Mouse (Mus musculus) neural tube, embryonic 14.5 days (tissue): Measurements from ENCODE around the gene Gm10073. TPM values are rescaled to one million over a fixed set of nuclear protein-coding genes. Genes with fewer than 3 reads are reported as not detected.
"Not testable (repeated sequence)": the region's sequence is repeated elsewhere in the genome, so short reads cannot be mapped to it uniquely, and the experiment has no call there.

Source experiments
- ATAC-seq: fragments of 200-750 bp; cut with Nextera tagmentation; 2 replicates; pipeline ENCODE4 v1.8.0; 2017; ENCODE audit warnings: low read depth, mild to moderate bottlenecking, moderate TSS enrichment, moderate library complexity
- H3K27ac ChIP-seq: fragments of 300-500 bp; sonication (generic); 2 replicates; pipeline ENCODE4 v1.5.1; 2014; ENCODE audit warnings: low read depth, mild to moderate bottlenecking, control low read depth, low read length, moderate library complexity, mixed read lengths
- H3K27me3 ChIP-seq: fragments of 300-500 bp; sonication (generic); 2 replicates; pipeline ENCODE4 v1.6.1; 2014; ENCODE audit warnings: low read length; ENCODE audit not compliant: control insufficient read depth, insufficient read depth
- H3K36me3 ChIP-seq: fragments of 300-500 bp; sonication (generic); 2 replicates; pipeline ENCODE4 v1.6.1; 2014; ENCODE audit warnings: low read length, mixed read lengths; ENCODE audit not compliant: control insufficient read depth, insufficient read depth
- H3K4me1 ChIP-seq: fragments of 300-500 bp; sonication (generic); 2 replicates; pipeline ENCODE4 v1.6.1; 2014; ENCODE audit warnings: low read length; ENCODE audit not compliant: control insufficient read depth, insufficient read depth
- H3K4me2 ChIP-seq: fragments of 300-500 bp; sonication (generic); 2 replicates; pipeline ENCODE4 v1.6.1; 2014; ENCODE audit warnings: mild to moderate bottlenecking, low read depth, low read length, control low read depth
- H3K4me3 ChIP-seq: fragments of 300-500 bp; sonication (generic); 2 replicates; pipeline ENCODE4 v1.5.1; 2014; ENCODE audit warnings: low read depth, low read length, control low read depth, mixed read lengths
- H3K9ac ChIP-seq: fragments of 300-500 bp; sonication (generic); replicated peaks from 2 replicates; pipeline ENCODE4 v1.6.1; 2014; ENCODE audit warnings: low read depth, mild to moderate bottlenecking, control low read depth, low read length, mixed read lengths
- H3K9me3 ChIP-seq: fragments of 300-500 bp; sonication (generic); 2 replicates; pipeline ENCODE4 v1.6.1; 2016; ENCODE audit warnings: low read length; ENCODE audit not compliant: control insufficient read depth
- WGBS: fragments of 180-500 bp; shearing (Covaris S2); extraction: QIAGEN DNeasy Blood & Tissue Kit; methylation state at CpG from one replicate; pipeline ENCODE4 v1.1.7; 2014; 5-methylcytosine and 5-hydroxymethylcytosine counted together
- polyA plus RNA-seq: library from polyadenylated mRNA; unstranded; fragments of >200 nt; fragmentation: Nextera tagmentation; extraction: Ambion mirVana; gene quantifications from 2 replicates; pipeline ENCODE4 v1.2.1, GENCODE M21; 2014

The Gm10073 gene
- polyA plus RNA-seq, 1 experiment from 2014 or later, result 6.3 TPM

- ATAC-seq, result no peak
- Histone ChIP-seq H3K36me3 (no peaks in the 10 kb centered on the region), H3K9ac (no peak overlapping the region), H3K4me2 (peak overlapping the region; percentile 57; the same call in 1 of the 2 replicates), H3K27ac (no peak overlapping the region), H3K4me1 (peaks cover 14% of the 10 kb centered on the region; the same call in 1 of the 2 replicates), H3K9me3 (no peaks in the 10 kb centered on the region), H3K4me3 (peak overlapping the region; percentile 11; the same call in 1 of the 2 replicates), H3K27me3 (peaks cover 29% of the 10 kb centered on the region)
- WGBS, result 1% methylated on average over 19 of the region's 19 CpGs
Observed at GRCm38 (mm10) chr8:106603933-106604332, 30.7 kb upstream of the Gm10073 start.

- 1% methylated on average over 53 of the region's 53 CpGs for WGBS
- Histone ChIP-seq H3K4me3 (peak within 1 kb of the TSS; percentile 32), H3K27ac (no peak within 1 kb of the TSS), H3K36me3 (no peaks in the 10 kb centered on the region), H3K4me1 (peaks cover 14% of the 10 kb centered on the region; the same call in 1 of the 2 replicates), H3K27me3 (peaks cover 29% of the 10 kb centered on the region), H3K4me2 (peak within 1 kb of the TSS; percentile 57), H3K9me3 (no peaks in the 10 kb centered on the region), H3K9ac (no peak within 1 kb of the TSS)
- peak; percentile 56; the same call in 1 of the 2 replicates for ATAC-seq
Observed at GRCm38 (mm10) chr8:106603131-106603819, 30.0 kb upstream of the Gm10073 start, which contains the start of gene Cdh1. TSS of gene Cdh1 (plus strand) at chr8:106603351.

GRCm38 (mm10) chr8:106599265-106599979, 26.2 kb upstream of the Gm10073 start:
- Histone ChIP-seq H3K36me3 (no peaks in the 10 kb centered on the region), H3K4me3 (no peak overlapping the region), H3K4me1 (peaks cover 14% of the 10 kb centered on the region; the same call in 1 of the 2 replicates), H3K27me3 (peaks cover 20% of the 10 kb centered on the region), H3K9me3 (no peaks in the 10 kb centered on the region), H3K4me2 (no peak overlapping the region), H3K9ac (no peak overlapping the region), H3K27ac (no peak overlapping the region)
- 24% methylated on average over 7 of the region's 7 CpGs for WGBS
- ATAC-seq, result no peak

- H3K4me1 ChIP-seq, result no peaks in the 10 kb centered on the region
- H3K9me3 ChIP-seq, result no peaks in the 10 kb centered on the region
- no peaks in the 10 kb centered on the region for H3K36me3 ChIP-seq
- no peak for ATAC-seq
- 98% methylated on average over 5 of the region's 5 CpGs for WGBS
- no peak overlapping the region for H3K4me3 ChIP-seq
- H3K4me2 ChIP-seq, result no peak overlapping the region
- no peak overlapping the region for H3K27ac ChIP-seq
- H3K9ac ChIP-seq, result no peak overlapping the region
- H3K27me3 ChIP-seq, result no peaks in the 10 kb centered on the region; the same call in none of the 2 replicates
Observed at GRCm38 (mm10) chr8:106597067-106597466, 23.8 kb upstream of the Gm10073 start.

- H3K4me3 ChIP-seq, H3K9me3 ChIP-seq, H3K9ac ChIP-seq, H3K4me2 ChIP-seq, ATAC-seq, H3K27me3 ChIP-seq, H3K36me3 ChIP-seq, H3K27ac ChIP-seq, H3K4me1 ChIP-seq: not testable (repeated sequence)
- WGBS, result 91% methylated on average over 3 of the region's 3 CpGs
Observed at GRCm38 (mm10) chr8:106595623-106596022, 22.4 kb upstream of the Gm10073 start.

GRCm38 (mm10) chr8:106592458-106592857, 19.2 kb upstream of the Gm10073 start:
- H3K4me3 ChIP-seq, result no peak overlapping the region
- no peaks in the 10 kb centered on the region for H3K9me3 ChIP-seq
- H3K4me2 ChIP-seq, result no peak overlapping the region
- no peak for ATAC-seq
- H3K27me3 ChIP-seq, result no peaks in the 10 kb centered on the region
- H3K4me1 ChIP-seq, result no peaks in the 10 kb centered on the region
- WGBS, result 68% methylated on average over 2 of the region's 3 CpGs
- H3K9ac ChIP-seq, result no peak overlapping the region
- no peaks in the 10 kb centered on the region for H3K36me3 ChIP-seq
- H3K27ac ChIP-seq, result no peak overlapping the region

GRCm38 (mm10) chr8:106588443-106589431, 15.5 kb upstream of the Gm10073 start:
- no peaks in the 10 kb centered on the region for H3K27me3 ChIP-seq
- ATAC-seq, result no peak
- H3K36me3 ChIP-seq, result no peaks in the 10 kb centered on the region
- no peaks in the 10 kb centered on the region for H3K4me1 ChIP-seq
- no peak overlapping the region for H3K4me2 ChIP-seq
- 74% methylated on average over 3 of the region's 3 CpGs for WGBS
- no peak overlapping the region for H3K4me3 ChIP-seq
- no peaks in the 10 kb centered on the region for H3K9me3 ChIP-seq
- H3K9ac ChIP-seq, result no peak overlapping the region
- no peak overlapping the region for H3K27ac ChIP-seq

GRCm38 (mm10) chr8:106586896-106587295, 13.6 kb upstream of the Gm10073 start:
- no peak overlapping the region for H3K4me2 ChIP-seq

More at GRCm38 (mm10) chr8:106586896-106587295, 13.6 kb upstream of the Gm10073 start:
- no peaks in the 10 kb centered on the region for H3K36me3 ChIP-seq
- H3K27me3 ChIP-seq, result no peaks in the 10 kb centered on the region
- H3K9ac ChIP-seq, result no peak overlapping the region
- ATAC-seq, result no peak
- no peaks in the 10 kb centered on the region for H3K9me3 ChIP-seq
- no peaks in the 10 kb centered on the region for H3K4me1 ChIP-seq
- no peak overlapping the region for H3K4me3 ChIP-seq
- H3K27ac ChIP-seq, result no peak overlapping the region
- WGBS, result 86% methylated on average over 8 of the region's 8 CpGs
